Mouse (Mus musculus): ENCODE data around the gene Capza3.

The Capza3 gene

GRCm38 (mm10) chr6:140040952-140041351 is at the start of gene Capza3:
Capza3 (plus strand) TSS chr6:140041252.
- DNase-seq = no peak

DNA sequence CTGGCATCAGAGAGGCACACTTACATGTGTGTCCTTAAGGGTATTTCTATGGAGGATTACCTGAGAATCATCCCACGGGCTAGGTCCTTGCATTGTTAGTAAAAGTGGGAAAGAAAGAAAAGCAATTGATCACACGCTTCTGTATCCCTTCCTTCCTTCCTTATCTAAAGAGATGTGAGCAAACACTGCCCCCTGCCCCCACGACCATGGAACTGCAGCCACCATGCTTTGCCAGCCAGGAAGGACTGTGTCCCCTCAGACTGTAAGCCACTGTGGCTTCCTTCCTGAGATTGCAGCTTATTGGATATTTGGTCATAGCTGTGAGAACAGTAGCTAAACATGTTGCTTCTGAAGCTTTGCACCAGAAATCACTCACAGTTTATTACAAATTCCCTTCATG is 35.9 kb upstream of the Capza3 start:
- DNase-seq = no peak

DNA sequence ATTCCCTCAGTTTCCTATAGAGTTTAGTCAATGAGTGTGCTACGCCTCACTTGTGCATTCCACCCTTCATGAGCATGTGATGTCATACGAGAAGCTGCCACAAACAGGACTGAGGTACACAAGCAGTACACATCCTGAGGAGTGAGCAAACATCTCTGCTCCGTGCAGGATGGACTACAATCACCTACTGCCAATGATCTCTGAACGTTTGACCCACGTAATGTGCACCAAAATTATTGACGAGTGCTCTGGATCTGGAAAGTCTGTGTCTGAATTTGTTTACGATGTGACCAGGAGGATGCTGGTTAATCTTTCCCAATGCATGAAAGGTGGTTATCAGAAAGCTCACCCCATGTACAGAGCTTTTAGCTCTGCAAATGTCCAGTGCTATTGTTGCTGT is 16.6 kb upstream of the Capza3 start:
- DNase-seq = no peak

DNA sequence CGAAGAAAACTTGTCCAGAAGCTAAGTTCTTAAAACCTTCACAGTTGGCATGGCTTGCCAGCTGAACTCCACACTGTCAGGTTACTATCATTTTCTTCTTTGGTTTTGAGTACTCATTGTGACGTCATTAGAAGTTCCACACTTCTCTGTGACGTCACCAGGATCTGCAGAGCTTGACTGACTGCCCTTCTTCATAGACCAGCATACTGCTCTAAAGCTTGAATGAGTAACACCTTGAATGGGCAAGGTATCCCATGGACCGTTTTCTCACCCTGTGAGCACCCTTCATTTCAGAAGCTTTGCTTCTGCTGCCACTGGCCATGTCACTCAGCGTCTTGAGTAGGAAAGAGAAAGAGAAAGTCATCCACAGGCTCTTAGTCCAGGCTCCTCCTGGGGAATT is 305 bp downstream of the Capza3 start, which contains the start of gene Plcz1:
Gene Plcz1 (minus strand): TSS at position 101 of the 400 bp plus-strand sequence.
- DNase-seq = no peak

GRCm38 (mm10) chr6:140051476-140051875 is 10.4 kb downstream of the Capza3 start:
- DNase-seq = no peak

- no peak for DNase-seq
Observed at GRCm38 (mm10) chr6:140054271-140054928, 13.3 kb downstream of the Capza3 start.

- no peak for DNase-seq
Observed at GRCm38 (mm10) chr6:140069177-140069576, 28.1 kb downstream of the Capza3 start.

GRCm38 (mm10) chr6:140080933-140081332 is 39.9 kb downstream of the Capza3 start:
- DNase-seq = no peak

- DNase-seq = no peak
Observed at GRCm38 (mm10) chr6:140081739-140082138, 40.7 kb downstream of the Capza3 start.

- DNase-seq = no peak
Observed at GRCm38 (mm10) chr6:140089855-140090254, 48.8 kb downstream of the Capza3 start.
